Mouse (Mus musculus) adipocyte (in vitro differentiated cells): ENCODE measurements at regions not wholly inside any gene's neighbourhood (a gene's known extent, or its start where the extent isn't known, plus 50 kb on each side); places are given as distances from the start of the nearest gene placed in this dataset.

Experiments
- DNase-seq: peaks from one replicate; pipeline ENCODE4 v3.0.0-alpha.2; 2016; ENCODE audit warnings: low spot score

DNA sequence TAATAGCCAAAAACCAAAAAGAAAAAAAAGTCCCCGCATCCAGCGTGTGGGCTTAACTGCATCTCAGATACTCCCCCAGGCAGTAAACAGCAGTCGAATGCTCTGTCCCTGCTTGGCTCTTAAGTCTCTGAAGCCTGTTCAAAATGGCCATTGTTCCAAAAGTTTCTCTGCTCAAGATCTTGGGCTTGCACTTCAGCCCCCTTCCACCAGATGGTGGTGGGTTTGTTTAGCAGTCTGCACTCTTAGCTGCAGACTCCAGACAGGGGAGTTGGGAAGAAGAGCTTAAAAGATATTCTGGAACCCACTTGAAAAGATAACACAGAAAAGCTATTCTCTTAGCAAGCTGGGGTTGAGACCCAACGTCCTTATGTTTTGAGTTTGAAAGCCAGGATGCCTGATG, 496.4 kb downstream of the Nedd1 start:
- DNase-seq, result no peak

DNA sequence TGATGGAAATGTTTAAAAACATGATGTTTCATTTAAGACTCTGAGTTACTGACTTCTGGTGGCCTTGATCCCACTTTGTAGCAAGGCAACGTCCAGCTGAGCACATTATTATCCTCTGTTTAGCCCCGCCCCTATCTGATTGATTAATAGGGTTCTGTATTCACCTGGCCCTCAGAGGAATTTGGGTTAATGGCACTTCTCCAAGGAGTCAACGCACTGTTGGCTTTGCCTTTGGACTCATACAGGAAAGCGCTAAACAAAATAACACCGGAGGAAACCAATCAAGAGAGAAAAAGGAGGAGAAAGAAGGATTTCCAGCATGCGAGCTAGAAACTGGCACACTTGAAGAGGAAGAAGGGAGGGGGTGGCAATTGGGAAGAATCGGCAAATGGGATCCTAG, 497.1 kb downstream of the Nedd1 start:
- DNase-seq, result no peak

DNA sequence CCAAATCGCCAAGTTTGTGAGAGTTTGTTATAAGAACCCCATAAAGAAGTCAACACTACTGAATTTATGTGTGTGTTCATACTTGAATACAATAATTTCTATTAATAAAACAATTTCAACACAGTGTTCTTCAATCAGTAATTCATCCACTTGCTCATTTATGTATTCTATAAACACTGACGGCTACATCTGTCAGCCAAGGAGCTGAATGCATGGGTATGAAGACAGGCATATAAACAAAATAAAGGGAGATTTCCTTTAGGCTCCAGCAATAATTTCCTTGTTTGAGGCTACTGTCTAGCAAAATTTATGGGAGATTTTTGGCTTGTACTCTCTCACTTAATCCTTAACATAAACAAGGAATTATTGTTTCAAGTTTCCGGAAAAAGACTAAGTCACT, 502.9 kb downstream of the Nedd1 start:
- no peak for DNase-seq

DNA sequence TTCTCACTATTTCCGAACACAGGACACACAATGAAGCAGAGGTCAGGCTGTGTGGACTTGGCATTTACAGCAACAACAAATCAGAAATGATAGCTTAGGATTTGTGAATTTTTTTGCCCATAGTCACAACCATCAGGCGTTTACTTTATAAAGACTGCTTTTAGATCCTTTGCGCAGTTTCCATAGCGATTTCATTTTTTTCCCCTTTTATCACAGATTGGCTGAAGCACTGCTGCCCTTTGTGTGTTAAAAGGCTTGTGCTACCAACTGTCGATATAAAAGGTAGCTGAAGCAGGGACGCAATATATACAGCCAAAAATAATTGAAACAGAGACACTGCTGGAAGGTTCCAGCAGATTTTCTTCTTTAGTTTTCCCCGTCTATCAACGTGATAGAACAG, 551.4 kb downstream of the Nedd1 start:
- no peak for DNase-seq

DNA sequence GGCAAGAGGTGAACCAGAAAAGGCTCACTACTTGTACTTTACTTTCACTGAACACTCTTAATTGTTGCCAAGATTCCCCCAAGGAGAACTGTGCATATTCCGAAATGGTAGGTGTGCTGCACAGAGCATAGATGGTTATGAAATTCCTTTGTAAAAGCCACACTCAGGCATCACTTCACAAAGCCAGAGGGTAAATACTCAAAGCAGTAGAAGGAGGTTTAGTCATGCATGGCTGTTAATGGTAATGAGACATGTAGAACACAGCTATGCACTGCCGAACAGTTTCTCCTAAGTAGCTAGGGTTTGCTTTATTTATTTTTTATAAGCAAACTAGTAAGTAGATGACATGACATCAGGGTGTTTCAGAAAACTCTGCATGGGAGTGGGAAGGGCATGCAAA, 556.2 kb downstream of the Nedd1 start:
- no peak for DNase-seq

DNA sequence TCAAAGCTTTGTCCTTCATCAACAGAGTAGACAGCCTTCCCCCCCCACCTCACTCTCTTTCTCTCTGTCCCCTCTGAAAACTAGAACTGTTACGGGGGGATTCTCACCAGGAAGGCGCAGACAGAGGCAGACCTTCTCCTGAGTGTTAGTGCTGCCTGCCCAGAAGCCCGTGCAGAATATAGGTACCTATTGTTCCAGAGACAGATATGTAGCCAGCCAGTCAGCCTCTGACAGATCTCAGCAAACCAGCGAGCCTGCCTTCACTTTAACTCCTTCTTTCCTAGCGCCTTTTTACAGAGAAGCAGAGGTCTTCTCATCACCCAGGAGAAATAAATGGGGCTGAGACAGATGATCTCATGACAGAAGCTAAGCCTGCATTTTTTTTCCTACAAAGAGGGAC, 557.2 kb downstream of the Nedd1 start:
- DNase-seq, result no peak

DNA sequence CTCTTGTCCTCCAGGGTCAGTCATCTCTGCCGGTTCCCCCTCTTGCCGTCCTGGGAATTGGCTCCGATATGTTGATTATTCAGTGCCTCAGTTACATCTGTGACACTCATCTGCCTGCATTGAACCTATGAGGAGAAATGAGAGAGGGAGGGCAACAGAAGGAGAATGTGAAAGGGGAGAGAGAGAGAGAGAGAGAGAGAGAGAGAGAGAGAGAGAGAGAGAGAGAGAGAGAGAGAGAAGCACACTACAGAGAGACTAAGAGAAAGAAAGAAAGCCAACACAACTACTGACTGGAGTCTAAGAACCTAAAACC, 557.6 kb downstream of the Nedd1 start:
- DNase-seq, result no peak

DNA sequence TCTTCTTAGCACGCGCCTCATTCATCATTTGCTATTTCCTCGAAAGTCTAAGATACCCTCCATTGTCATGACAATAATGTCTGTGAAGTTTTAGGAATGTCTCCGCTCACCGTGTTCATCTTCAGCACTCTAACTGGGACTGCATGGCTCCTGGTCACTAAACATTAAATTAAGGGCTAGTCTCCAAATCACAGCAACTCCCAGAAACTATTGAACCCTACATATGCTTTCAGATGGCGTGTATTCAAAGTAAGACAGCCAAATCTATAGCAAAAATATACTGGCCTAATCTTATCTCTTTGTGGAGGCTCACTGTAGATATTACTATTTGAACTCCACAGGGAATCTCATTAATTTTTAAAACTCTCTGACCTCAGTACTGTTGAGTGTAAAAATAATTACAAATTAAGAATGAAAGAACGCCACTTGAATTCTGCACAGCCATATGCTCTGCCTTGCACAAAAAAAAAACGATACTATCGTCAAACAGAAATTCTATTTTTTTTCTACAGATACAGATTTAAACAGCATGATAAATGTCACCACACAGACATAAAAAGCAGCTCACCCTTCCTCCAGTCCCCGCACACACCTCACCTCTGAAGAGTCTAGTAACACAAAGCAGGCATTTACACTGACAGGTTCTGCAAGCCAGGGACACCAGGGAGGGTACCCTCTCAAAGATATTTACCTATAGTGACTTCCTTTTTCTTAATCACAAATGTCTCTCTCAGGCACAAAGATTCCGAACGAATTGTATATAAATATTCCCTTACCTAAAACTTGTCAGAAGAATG, 558.2 kb downstream of the Nedd1 start:
- no peak for DNase-seq

DNA sequence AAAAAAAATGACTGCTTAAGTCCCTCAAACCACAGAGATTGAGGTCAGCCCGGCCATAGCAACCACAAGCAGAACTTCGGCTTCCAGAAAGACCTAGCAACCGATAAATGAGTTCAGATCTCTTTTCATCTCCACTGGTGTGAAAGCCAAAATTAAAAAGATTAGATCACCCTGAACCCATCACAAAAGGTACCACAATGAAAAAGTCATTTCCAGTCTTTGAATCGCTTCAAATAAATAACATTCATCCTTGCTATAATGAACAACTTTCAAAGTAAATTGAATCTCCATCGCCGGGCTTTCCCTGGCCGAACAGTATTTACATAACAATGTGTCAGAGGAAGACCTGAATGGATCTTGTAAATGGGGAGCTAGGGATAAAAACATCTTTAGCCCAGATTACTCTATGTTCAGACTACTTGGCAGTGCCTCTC, 559.1 kb downstream of the Nedd1 start:
- DNase-seq, result no peak

DNA sequence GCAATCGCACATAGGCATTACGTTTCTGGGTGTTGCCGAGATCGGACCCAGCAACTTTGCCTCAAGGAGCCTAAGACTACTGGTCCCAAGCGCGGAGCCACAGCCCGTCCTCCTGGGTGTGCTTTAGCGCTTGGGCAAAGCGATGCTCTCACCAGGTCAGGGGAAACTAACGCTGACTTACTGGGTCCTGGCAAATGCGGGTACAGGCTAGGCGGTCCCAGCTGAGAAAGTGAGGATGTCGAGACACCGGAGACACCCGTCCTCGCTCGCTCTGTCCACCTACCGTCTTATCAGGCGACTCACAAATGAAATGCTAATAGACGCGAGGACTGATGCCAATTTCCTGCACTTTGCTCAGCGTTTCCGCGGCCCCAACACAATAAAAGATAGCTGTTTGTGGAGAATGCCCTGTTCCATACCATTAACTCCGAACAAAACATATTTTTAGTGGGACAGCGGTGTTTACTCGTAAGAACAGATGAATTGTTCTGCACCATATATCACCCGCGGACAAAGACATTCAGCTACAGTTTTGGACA, 559.7 kb downstream of the Nedd1 start:
- DNase-seq, result no peak

DNA sequence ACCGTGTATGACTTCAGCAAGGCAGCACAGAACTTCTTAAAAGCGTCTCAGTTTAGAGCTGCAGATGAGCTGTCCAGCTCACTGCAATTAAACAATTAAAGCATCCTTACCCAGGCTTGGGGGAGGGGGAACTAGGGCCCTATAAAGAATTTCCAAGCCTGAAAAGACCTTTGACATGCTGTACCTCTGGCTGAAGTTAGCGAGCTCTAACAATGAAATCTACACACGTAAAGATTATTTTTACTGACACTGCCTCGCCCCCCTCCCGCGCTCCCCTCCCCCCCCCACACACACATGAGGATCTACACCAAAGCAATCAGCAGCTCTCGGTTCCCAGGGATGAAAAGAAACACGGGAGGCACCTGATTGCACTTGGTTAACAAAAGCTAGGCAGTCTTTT, 560.7 kb downstream of the Nedd1 start:
- DNase-seq, result no peak

DNA sequence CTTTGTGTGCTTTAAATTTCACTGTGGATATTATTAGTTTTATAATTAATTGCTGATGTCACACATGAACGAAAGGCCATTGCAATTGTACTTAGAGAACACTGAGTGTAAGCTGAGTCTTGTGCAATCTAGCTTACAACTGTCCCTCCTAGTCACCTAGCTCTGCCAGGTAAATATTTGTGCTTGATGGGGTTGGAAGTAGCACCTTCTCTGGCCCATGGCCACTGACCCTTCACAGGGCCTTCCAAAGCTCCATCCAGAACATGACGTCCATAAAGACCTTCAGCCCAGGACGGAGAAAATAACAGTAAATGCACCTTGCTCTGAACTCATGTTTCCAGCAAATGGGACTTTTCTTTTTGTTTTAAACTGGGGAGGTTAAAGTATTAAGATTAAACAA, 576.0 kb downstream of the Nedd1 start:
- no peak for DNase-seq

DNA sequence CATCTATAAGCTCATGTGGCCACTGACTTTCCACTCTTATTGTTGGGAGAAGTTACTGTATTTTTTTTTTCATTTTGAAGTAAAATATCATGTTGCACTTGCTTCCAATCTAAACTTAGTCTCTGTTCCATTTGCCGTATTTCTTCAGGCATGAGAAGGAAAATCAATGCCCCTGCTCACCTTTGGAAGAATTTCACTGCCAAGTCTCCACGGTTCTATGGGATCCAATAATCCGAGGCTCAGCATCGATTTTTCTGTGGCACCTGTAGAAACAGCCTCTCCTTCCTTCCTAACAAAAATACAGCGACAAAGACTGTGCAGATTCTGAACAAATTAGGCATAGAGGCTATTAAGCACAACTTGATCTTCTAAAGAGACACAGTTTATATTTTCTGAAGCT, 586.7 kb downstream of the Nedd1 start:
- DNase-seq, result no peak

DNA sequence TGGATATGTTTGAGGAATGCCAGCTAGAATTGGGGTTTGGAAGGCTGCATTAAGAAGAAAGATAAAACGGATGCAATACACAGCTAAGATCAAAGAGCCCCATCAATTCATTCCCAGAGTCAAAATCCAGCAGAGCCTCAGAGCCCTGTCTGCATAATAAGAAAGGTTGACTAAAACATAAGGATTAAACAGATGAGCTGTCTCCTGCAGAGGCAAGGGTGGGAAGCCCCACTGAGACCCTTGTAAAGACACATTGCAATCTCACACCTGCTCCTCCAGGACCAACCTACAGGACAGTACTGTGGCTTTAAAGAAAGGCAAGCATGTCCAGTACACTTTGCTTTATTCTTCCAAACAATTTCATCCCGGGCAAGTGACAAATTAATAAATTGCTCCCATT, 609.4 kb downstream of the Nedd1 start:
- DNase-seq, result no peak

DNA sequence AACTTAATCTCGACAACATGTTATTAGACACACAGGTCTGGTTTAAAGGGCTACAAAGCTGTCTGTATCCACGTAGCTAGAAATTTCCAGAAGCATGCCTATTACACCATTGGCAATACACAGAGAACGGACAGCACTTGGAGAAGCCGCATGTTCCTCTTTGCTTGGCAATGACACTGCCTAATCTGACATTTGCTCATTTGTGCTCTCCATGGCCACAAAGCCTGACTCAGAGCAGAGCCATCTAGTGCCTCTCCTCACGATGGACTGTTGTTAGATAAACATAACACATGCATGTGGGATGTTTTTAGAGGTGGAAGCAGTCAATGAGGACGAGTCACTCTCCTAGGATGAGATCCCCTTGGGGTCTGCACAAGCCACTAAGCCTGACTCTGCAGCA, 615.9 kb downstream of the Nedd1 start:
- DNase-seq, result no peak

DNA sequence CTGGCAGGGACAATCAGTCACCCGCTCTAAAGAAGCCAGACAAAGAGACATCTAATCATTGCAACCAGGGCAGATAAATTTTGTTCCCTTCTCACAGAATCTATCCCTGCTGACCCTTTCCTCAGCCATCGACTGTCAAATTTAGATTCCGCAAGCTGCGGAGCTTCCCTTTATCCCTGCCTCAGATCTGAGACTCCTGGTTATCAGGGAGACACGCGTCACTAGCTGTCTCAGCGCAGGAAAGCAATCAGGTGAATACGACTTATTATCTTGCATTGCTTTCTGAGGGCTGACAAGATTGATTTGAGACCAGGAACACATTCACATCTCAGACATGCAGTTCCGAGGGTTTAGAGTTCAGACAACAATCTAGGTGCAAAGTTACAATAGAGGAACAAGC, 618.3 kb downstream of the Nedd1 start:
- no peak for DNase-seq

DNA sequence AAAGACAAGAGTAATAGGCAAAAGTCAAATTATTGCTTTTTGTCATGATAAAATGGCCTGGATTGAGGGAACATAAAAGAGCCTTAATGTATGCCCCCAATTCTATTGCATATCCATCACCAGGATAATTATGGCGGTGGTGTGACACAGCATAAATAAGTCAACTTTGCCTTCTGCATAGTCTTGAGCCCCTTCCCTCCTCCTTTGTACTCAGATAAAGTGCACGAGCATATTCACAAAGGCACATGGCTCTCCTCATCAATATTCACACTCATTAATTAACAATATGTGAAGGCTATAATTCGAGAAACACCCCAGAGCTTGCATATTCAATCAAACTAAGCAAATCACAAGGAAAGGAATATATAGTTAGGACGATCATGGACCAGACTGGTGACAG, 619.5 kb downstream of the Nedd1 start:
- DNase-seq, result no peak

DNA sequence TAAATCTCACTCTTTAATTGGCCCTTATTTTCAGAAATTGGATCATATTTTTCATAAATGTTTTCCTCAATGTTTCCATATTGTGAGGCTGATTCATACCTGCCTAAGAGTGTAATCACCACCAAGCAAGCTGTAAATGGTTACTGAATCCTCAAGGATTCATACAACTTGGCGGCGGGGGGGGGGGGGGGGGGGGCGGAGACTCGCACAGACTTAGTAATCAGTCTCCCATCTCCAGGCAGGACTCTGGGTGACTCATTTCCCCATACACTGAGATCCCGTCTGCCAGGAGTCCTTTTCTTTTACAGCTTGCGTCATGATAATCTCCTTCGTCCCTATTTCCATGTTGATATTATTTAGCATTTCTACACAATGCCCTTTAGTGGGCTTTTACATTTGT, 624.7 kb downstream of the Nedd1 start:
- no peak for DNase-seq

DNA sequence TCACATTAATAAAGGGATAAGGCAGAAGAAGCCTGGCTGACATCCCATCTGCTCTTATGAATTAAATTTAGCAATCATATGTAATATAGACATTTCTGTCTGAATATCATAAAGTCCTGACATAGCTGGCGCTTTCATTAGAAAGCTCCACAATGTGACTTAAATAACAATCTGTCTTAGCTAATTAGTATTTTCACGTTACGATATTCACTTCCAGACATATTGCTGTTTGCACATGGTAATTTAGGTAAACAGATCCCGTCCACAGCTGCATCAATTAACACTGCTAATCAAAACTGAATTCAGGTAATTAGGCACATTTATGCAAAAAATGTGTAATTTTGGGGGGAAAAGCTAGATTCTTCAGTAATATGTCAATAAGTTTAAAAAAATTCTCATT, 625.1 kb downstream of the Nedd1 start:
- DNase-seq, result no peak

DNA sequence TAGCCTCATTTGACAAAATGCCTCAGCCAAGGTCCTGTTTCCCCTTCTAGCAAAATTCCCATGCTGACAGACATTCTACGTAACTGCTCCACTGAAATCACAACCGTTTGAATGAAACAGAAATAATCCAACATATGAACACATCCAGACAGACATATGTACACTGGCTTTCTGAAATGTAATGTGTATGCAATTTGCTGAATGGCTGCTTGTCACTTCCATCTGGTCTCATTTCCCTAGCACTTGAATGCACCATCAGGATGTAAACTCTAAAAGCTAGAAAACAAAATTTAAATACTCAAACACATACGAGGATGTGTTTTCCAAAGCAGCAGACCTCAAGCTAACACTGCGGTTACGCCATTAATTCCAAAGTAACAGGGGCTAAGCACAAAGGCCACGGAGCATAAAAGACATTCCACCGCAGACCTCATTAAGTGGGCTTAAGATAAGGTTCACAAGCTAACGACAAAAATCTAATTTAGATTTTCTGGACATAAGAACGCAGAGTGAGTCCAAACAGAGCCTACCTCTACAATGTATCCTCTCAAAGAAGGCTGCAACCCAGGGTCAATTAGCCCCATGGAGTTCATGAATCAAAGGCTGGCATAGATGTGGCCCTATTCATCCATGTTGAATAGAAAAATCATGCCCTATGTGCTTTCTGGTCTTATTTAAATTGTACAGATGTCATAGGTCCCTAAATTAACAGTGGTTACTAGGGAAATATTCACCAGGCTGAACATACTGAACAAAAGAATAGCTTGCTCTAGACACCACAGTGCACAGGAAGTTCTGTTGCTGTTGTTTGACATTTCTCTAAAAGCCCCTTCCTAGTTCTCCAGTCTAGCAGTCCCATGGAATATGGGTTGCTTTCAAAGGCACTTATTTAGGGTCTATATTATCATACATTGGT, 630.5 kb downstream of the Nedd1 start:
- no peak for DNase-seq

DNA sequence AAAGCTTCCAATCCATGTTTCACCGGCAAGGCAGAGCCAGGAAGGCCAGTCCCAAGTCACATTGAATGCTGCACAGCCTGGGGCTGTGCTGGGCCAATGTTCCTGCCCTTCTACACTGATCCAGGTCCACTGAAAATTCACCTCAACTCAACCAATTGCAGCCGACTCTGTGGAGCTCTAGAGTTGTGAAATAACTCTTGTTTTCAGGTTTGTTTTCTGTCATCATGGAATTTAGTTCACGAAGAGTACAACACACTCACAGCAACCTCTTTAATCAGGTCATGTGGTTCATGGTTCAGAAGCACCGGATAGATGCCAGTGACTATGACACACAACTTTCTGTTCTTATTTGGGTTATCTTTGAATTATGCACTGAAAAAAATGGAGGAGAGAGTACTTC, 640.1 kb downstream of the Nedd1 start:
- DNase-seq, result no peak

DNA sequence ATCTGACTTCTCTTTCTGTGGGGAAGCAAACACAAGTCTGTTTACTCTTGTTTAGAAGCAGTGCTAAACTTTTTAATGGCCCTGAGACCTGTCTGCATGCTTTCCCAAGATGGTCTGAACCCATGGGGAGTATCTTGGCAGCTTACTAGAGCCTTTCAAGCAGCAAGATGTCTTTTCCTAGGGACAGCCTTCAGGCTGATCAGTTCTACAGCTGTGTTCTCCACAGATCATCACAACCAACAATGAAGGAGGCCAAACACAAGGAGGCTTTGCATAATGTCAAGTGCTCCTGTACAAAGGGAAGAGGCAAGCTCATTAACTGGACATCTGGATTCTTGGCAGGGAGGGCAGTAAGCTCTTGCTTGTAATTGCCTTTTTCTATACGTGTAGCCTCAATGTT, 641.0 kb downstream of the Nedd1 start:
- no peak for DNase-seq

DNA sequence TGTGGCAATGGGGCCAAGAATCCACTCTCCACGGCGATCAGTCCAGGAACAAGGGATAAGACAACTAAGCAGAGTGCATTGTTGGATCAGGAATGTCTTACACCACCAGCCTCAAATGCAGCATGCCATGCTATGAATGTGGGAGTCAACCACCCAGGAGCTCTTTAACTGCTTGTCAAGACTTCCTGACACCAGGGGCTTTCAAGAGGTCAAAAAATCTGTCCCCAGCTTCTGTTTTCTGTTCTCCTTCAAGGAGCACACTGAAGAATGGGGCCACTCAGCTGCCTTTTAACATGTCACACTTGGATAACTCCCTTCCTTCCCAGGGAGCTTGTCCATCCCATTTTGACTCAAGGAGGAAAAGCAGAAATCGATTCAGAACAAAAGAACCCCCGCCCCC, 642.8 kb downstream of the Nedd1 start:
- no peak for DNase-seq
